Mouse (Mus musculus) limb, embryonic 11.5 days (tissue): Measurements from ENCODE around the gene Prlh. TPM values are rescaled to one million over a fixed set of nuclear protein-coding genes. Genes with fewer than 3 reads are reported as not detected.
A peak's percentile ranks its signal among the peaks of the same experiment; 100 is the strongest.

ENCODE experiments used
- ATAC-seq: fragments of 200-750 bp; cut with Nextera tagmentation; 2 replicates; pipeline ENCODE4 v1.8.0; 2017; ENCODE audit warnings: low read depth; ENCODE audit not compliant: insufficient number of reproducible peaks, low FRiP score, low TSS enrichment
- DNase-seq: peaks from one replicate; pipeline ENCODE4 v3.0.0-alpha.2; 2015; ENCODE audit warnings: low spot score
- H3K27ac ChIP-seq: fragments of 300-500 bp; sonication (generic); replicated peaks from 2 replicates; pipeline ENCODE4 v1.5.1; 2014; ENCODE audit warnings: low read depth, mild to moderate bottlenecking, low read length
- H3K27me3 ChIP-seq: fragments of 300-500 bp; sonication (generic); 2 replicates; pipeline ENCODE4 v1.6.1; 2014; ENCODE audit warnings: mild to moderate bottlenecking, low read length, mixed read lengths; ENCODE audit not compliant: control insufficient read depth, insufficient read depth
- H3K36me3 ChIP-seq: fragments of 300-500 bp; sonication (generic); 2 replicates; pipeline ENCODE4 v1.6.1; 2014; ENCODE audit warnings: mild to moderate bottlenecking, low read length, moderate library complexity, mixed read lengths; ENCODE audit not compliant: control insufficient read depth, insufficient read depth
- H3K4me1 ChIP-seq: fragments of 300-500 bp; sonication (generic); 2 replicates; pipeline ENCODE4 v1.6.1; 2014; ENCODE audit warnings: low read length, mixed read lengths; ENCODE audit not compliant: control insufficient read depth, insufficient read depth
- H3K4me2 ChIP-seq: fragments of 300-500 bp; sonication (generic); 2 replicates; pipeline ENCODE4 v1.6.1; 2014; ENCODE audit warnings: low read depth, mild to moderate bottlenecking, moderate library complexity; ENCODE audit not compliant: severe bottlenecking
- H3K4me3 ChIP-seq: fragments of 300-500 bp; sonication (generic); 2 replicates; pipeline ENCODE4 v1.5.1; 2014; ENCODE audit warnings: low read depth, low read length
- H3K9ac ChIP-seq: fragments of 300-500 bp; sonication (generic); 2 replicates; pipeline ENCODE4 v1.6.1; 2014; ENCODE audit warnings: mild to moderate bottlenecking, low read length
- H3K9me3 ChIP-seq: fragments of 300-500 bp; sonication (generic); 2 replicates; pipeline ENCODE4 v1.6.1; 2016; ENCODE audit warnings: low read length; ENCODE audit not compliant: control insufficient read depth
- WGBS: fragments of 180-500 bp; shearing (Covaris S2); extraction: QIAGEN DNeasy Blood & Tissue Kit; methylation state at CpG from one replicate; pipeline ENCODE4 v1.1.7; 2014; 5-methylcytosine and 5-hydroxymethylcytosine counted together
- polyA plus RNA-seq: library from polyadenylated mRNA; unstranded; fragments of >200 nt; fragmentation: Nextera tagmentation; extraction: Ambion mirVana; gene quantifications from 2 replicates; pipeline ENCODE4 v1.2.1, GENCODE M21; 2014

Gene Prlh
- polyA plus RNA-seq, 1 experiment from 2014 or later: not detected

GRCm38 (mm10) chr1:90999911-91000601 lies 47.1 kb downstream of the Prlh start:
- ATAC-seq: no peak
- Histone ChIP-seq H3K9me3 (no peaks in the 10 kb centered on the region), H3K4me3 (no peak overlapping the region), H3K4me2 (peak overlapping the region; percentile 98), H3K9ac (no peak overlapping the region), H3K36me3 (no peaks in the 10 kb centered on the region), H3K27ac (no peak overlapping the region), H3K27me3 (no peaks in the 10 kb centered on the region), H3K4me1 (peaks cover 8% of the 10 kb centered on the region)
- DNase-seq: no peak
- WGBS: 64% methylated on average over 10 of the region's 10 CpGs

GRCm38 (mm10) chr1:91001101-91001500 lies 48.2 kb downstream of the Prlh start:
- no peak for DNase-seq
- H3K27ac ChIP-seq: no peak overlapping the region
- 82% methylated on average over 3 of the region's 3 CpGs for WGBS

GRCm38 (mm10) chr1:91001871-91002539 lies 49.1 kb downstream of the Prlh start:
- Histone ChIP-seq H3K36me3 (no peaks in the 10 kb centered on the region), H3K4me2 (no peak overlapping the region), H3K4me1 (peaks cover 8% of the 10 kb centered on the region), H3K4me3 (no peak overlapping the region), H3K9me3 (no peaks in the 10 kb centered on the region), H3K27me3 (no peaks in the 10 kb centered on the region), H3K9ac (no peak overlapping the region), H3K27ac (no peak overlapping the region)
- 94% methylated on average over 3 of the region's 3 CpGs for WGBS
- DNase-seq: no peak
- no peak for ATAC-seq

More at GRCm38 (mm10) chr1:91001101-91001500, 48.2 kb downstream of the Prlh start:
- H3K27me3 ChIP-seq: no peaks in the 10 kb centered on the region
- peaks cover 8% of the 10 kb centered on the region for H3K4me1 ChIP-seq
- H3K36me3 ChIP-seq: no peaks in the 10 kb centered on the region
- H3K4me2 ChIP-seq: no peak overlapping the region
- no peaks in the 10 kb centered on the region for H3K9me3 ChIP-seq
- no peak overlapping the region for H3K9ac ChIP-seq
- no peak overlapping the region for H3K4me3 ChIP-seq
- ATAC-seq: no peak

GRCm38 (mm10) chr1:91002641-91003040 lies 49.7 kb downstream of the Prlh start:
- Histone ChIP-seq H3K4me1 (peaks cover 8% of the 10 kb centered on the region), H3K4me3 (no peak overlapping the region), H3K36me3 (no peaks in the 10 kb centered on the region), H3K9me3 (no peaks in the 10 kb centered on the region), H3K27ac (no peak overlapping the region), H3K4me2 (no peak overlapping the region), H3K27me3 (no peaks in the 10 kb centered on the region), H3K9ac (no peak overlapping the region)
- no peak for DNase-seq
- no peak for ATAC-seq
- WGBS: 93% methylated on average over 3 of the region's 3 CpGs

Other genes with a start within 250 kb of the Prlh start
- gene Col6a3, start 109.1 kb upstream of the Prlh start, polyA plus RNA-seq: 7.5 and 10.3 TPM in 2 replicates
- gene Mlph, start 38.0 kb upstream of the Prlh start, polyA plus RNA-seq: 0.08 and 0.17 TPM in 2 replicates
- gene Rab17, start 16.6 kb downstream of the Prlh start, polyA plus RNA-seq: 0.44 and 1.0 TPM in 2 replicates
- 26.0 and 26.2 TPM in 2 replicates for gene Lrrfip1, start 45.6 kb downstream of the Prlh start, polyA plus RNA-seq
- gene Rbm44, start 192.0 kb downstream of the Prlh start, polyA plus RNA-seq: 0.52 and 1.5 TPM in 2 replicates
- gene Ramp1, start 226.7 kb downstream of the Prlh start, polyA plus RNA-seq: 0.37 and 0.47 TPM in 2 replicates